In the genomic region with DNA sequence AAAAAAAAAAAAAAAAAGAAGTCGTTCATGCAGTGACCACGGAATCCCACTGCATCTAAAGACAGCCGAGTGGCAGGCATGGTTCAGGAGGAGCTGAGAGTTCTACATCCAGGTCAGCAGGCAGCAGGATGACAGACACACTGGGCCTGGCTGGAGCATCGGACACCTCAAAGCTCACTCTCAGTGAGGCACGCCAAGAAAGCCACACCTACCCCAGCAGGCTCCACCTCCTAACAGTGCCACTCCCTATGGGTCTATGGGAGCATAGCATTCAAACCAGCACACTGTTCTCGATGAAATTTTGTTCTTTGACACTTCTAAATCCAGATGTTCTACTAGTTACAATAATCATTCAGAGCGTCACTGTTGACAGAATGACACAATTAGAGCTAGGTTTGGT, we compare ENCODE assay signal across 23 mouse cellular contexts. TPM values are rescaled to one million over a fixed set of nuclear protein-coding genes. Genes with fewer than 3 reads are reported as not detected.
DNase-seq lines count a peak whose midpoint lies in the region; ATAC-seq and TF ChIP-seq lines count a peak whose summit lies in the region.
"Had no signal": no experiment of that assay in that cellular context is flagged by ENCODE, and none has a peak within 500 bp of the region (broad histone marks: within the 10 kb centered on the region; RNA-seq: fewer than 3 reads in every experiment).

No protein-coding gene starts in this region.

- no peaks in the 10 kb centered on the region for H3K36me3 ChIP-seq in liver, embryonic 11.5 days (ENCODE audit: control insufficient read depth, insufficient read depth, low read length)
- H3K36me3 ChIP-seq in liver, postnatal 0 days (replicated peaks; ENCODE audit: insufficient read depth, low read length): no peaks in the 10 kb centered on the region
- no peaks in the 10 kb centered on the region for H3K36me3 ChIP-seq in ES-E14 (ENCODE audit: control insufficient read depth, insufficient read depth, low read length, poor library complexity, severe bottlenecking)
- no peaks in the 10 kb centered on the region for H3K36me3 ChIP-seq in stomach, postnatal 0 days (ENCODE audit: control insufficient read depth, insufficient read depth, low read length)
- H3K36me3 ChIP-seq in forebrain, embryonic 14.5 days (ENCODE audit: control insufficient read depth, insufficient read depth, low read length): no peaks in the 10 kb centered on the region
- H3K36me3 ChIP-seq: embryonic facial prominence, embryonic 15.5 days; limb, embryonic 12.5 days; midbrain, embryonic 12.5 days; neural tube, embryonic 15.5 days had no signal

- peak; percentile 51 for ATAC-seq in liver, embryonic 11.5 days (replicated peaks; ENCODE audit: low FRiP score)
- no peak for ATAC-seq in liver, postnatal 0 days
- no peak for ATAC-seq in stomach, postnatal 0 days (ENCODE audit: low FRiP score, low TSS enrichment)
- ATAC-seq in forebrain, embryonic 14.5 days: no peak
- ATAC-seq: forebrain, postnatal 0 days; lung, postnatal 0 days had no signal

- TF ChIP-seq EP300 in liver, postnatal 0 days (IDR thresholded peaks at IDR 0.05; ENCODE audit: low read depth): no peak
- TF ChIP-seq EP300 in stomach, postnatal 0 days (optimal IDR thresholded peaks at IDR 0.05): no peak

- H3K27ac ChIP-seq in liver, embryonic 11.5 days (ENCODE audit: low read depth, low read length): no peak overlapping the region
- no peak overlapping the region for H3K27ac ChIP-seq in liver, postnatal 0 days (ENCODE audit: low read depth)
- no peak overlapping the region for H3K27ac ChIP-seq in ES-E14 (ENCODE audit: insufficient read depth, low read depth, low read length, poor library complexity, severe bottlenecking)
- H3K27ac ChIP-seq in stomach, postnatal 0 days (replicated peaks): no peak overlapping the region
- H3K27ac ChIP-seq in forebrain, embryonic 14.5 days (ENCODE audit: low read depth, low read length): no peak overlapping the region
- H3K27ac ChIP-seq: embryonic facial prominence, embryonic 15.5 days; hindbrain, embryonic 14.5 days; layer of hippocampus, adult 2 months; limb, embryonic 12.5 days; macrophage; midbrain, embryonic 12.5 days; neural tube, embryonic 15.5 days had no signal

- no peaks in the 10 kb centered on the region for H3K9me3 ChIP-seq in liver, embryonic 11.5 days (ENCODE audit: control insufficient read depth, low read length)
- no peaks in the 10 kb centered on the region for H3K9me3 ChIP-seq in liver, postnatal 0 days (ENCODE audit: low read length)
- H3K9me3 ChIP-seq in ES-E14 (ENCODE audit: control insufficient read depth, insufficient read depth, low read depth, low read length): no peaks in the 10 kb centered on the region
- H3K9me3 ChIP-seq in stomach, postnatal 0 days (ENCODE audit: control insufficient read depth, low read length): no peaks in the 10 kb centered on the region
- no peaks in the 10 kb centered on the region for H3K9me3 ChIP-seq in forebrain, embryonic 14.5 days (replicated peaks; ENCODE audit: control insufficient read depth, low read length)
- H3K9me3 ChIP-seq: embryonic facial prominence, embryonic 15.5 days had no signal

- no peak overlapping the region for H3K9ac ChIP-seq in liver, embryonic 11.5 days (ENCODE audit: low read depth, low read length)
- no peak overlapping the region for H3K9ac ChIP-seq in liver, postnatal 0 days (replicated peaks)
- no peak overlapping the region for H3K9ac ChIP-seq in ES-E14 (ENCODE audit: insufficient read depth, low read depth, low read length, poor library complexity, severe bottlenecking)
- H3K9ac ChIP-seq in stomach, postnatal 0 days (ENCODE audit: low read length): no peak overlapping the region
- H3K9ac ChIP-seq in forebrain, embryonic 14.5 days (ENCODE audit: low read length): no peak overlapping the region
- H3K9ac ChIP-seq: embryonic facial prominence, embryonic 15.5 days; forebrain, postnatal 0 days; hindbrain, embryonic 14.5 days; limb, embryonic 12.5 days; midbrain, embryonic 12.5 days; neural tube, embryonic 15.5 days had no signal

- H3K4me2 ChIP-seq in liver, embryonic 11.5 days: no peak overlapping the region
- no peak overlapping the region for H3K4me2 ChIP-seq in liver, postnatal 0 days (ENCODE audit: low read depth, low read length)
- no peak overlapping the region for H3K4me2 ChIP-seq in stomach, postnatal 0 days (replicated peaks; ENCODE audit: low read depth)
- no peak overlapping the region for H3K4me2 ChIP-seq in forebrain, embryonic 14.5 days (ENCODE audit: low read length)
- H3K4me2 ChIP-seq: embryonic facial prominence, embryonic 15.5 days; hindbrain, embryonic 14.5 days; limb, embryonic 12.5 days; midbrain, embryonic 12.5 days; neural tube, embryonic 15.5 days had no signal

- H3K27me3 ChIP-seq in liver, embryonic 11.5 days (replicated peaks; ENCODE audit: control insufficient read depth, insufficient read depth, low read length): no peaks in the 10 kb centered on the region
- H3K27me3 ChIP-seq in liver, postnatal 0 days (ENCODE audit: insufficient read depth, low read length): no peaks in the 10 kb centered on the region
- no peaks in the 10 kb centered on the region for H3K27me3 ChIP-seq in stomach, postnatal 0 days (ENCODE audit: control insufficient read depth, insufficient read depth, low read length)
- H3K27me3 ChIP-seq in forebrain, embryonic 14.5 days (replicated peaks; ENCODE audit: control insufficient read depth, insufficient read depth, low read length): no peaks in the 10 kb centered on the region
- H3K27me3 ChIP-seq: CH12.LX; embryonic facial prominence, embryonic 15.5 days; limb, embryonic 12.5 days; midbrain, embryonic 12.5 days; neural tube, embryonic 15.5 days had no signal

- no peak overlapping the region for H3K4me3 ChIP-seq in liver, embryonic 11.5 days (ENCODE audit: low read depth, low read length)
- H3K4me3 ChIP-seq in liver, postnatal 0 days (ENCODE audit: low read depth, low read length): no peak overlapping the region
- no peak overlapping the region for H3K4me3 ChIP-seq in ES-E14 (ENCODE audit: insufficient read depth in 1 of 2, low read depth in 1 of 2, low read length in 2 of 2, poor library complexity in 1 of 2, severe bottlenecking in 1 of 2)
- H3K4me3 ChIP-seq in stomach, postnatal 0 days (ENCODE audit: low read depth, low read length): no peak overlapping the region
- H3K4me3 ChIP-seq in forebrain, embryonic 14.5 days (ENCODE audit: low read depth, low read length): no peak overlapping the region
- H3K4me3 ChIP-seq: embryonic facial prominence, embryonic 15.5 days; layer of hippocampus, adult 2 months; limb, embryonic 12.5 days; midbrain, embryonic 12.5 days; neural tube, embryonic 15.5 days had no signal

- peaks cover 3% of the 10 kb centered on the region; the same call in 1 of the 2 replicates for H3K4me1 ChIP-seq in liver, embryonic 11.5 days (replicated peaks; ENCODE audit: control insufficient read depth, insufficient read depth, low read length)
- H3K4me1 ChIP-seq in liver, postnatal 0 days (ENCODE audit: insufficient read depth): peaks cover 6% of the 10 kb centered on the region
- peaks cover 0 to 6% of the 10 kb centered on the region in 2 experiments; a peak in 1 of 4 replicates for H3K4me1 ChIP-seq in ES-E14 (ENCODE audit: control insufficient read depth in 2 of 2, insufficient read depth in 2 of 2, low read length in 2 of 2, poor library complexity in 1 of 2)
- no peaks in the 10 kb centered on the region for H3K4me1 ChIP-seq in stomach, postnatal 0 days (replicated peaks; ENCODE audit: control insufficient read depth, insufficient read depth)
- H3K4me1 ChIP-seq in forebrain, embryonic 14.5 days (ENCODE audit: control insufficient read depth, insufficient read depth, low read length): no peaks in the 10 kb centered on the region

- 71% methylated on average over 7 of the region's 7 CpGs for WGBS in liver, embryonic 11.5 days
- WGBS in liver, postnatal 0 days (ENCODE audit: insufficient replicate concordance): 79% methylated on average over 7 of the region's 7 CpGs
- WGBS in stomach, postnatal 0 days: 74% methylated on average over 7 of the region's 7 CpGs
- WGBS in forebrain, embryonic 14.5 days: 76% methylated on average over 7 of the region's 7 CpGs

- in situ Hi-C loops in ES-E14 (cut with MboI; ENCODE audit: low sequenced_read_pairs in 2 of 2, unreplicated experiment in 2 of 2): no loop called here

- no peak for DNase-seq in liver, embryonic 11.5 days (ENCODE audit: low spot score)
- no peak for DNase-seq in liver, postnatal 0 days
- DNase-seq in ES-E14 (ENCODE audit: low read depth, low spot score) (peak; percentile 41), ZHBTc4 (ENCODE audit: low read depth, low spot score) (peak; percentile 79)
- no peak for DNase-seq in stomach, postnatal 0 days (ENCODE audit: low spot score)
- DNase-seq in gastrocnemius, adult 8-10 months (ENCODE audit: low spot score in 2 of 2): no peak
- DNase-seq in forebrain, embryonic 14.5 days (ENCODE audit: low spot score): no peak
- DNase-seq: adrenal gland, postnatal 36 days; B cell, adult 2 months; cerebellum, adult 9-10 months; forebrain, postnatal 0 days; heart, postnatal 4 days; kidney, adult 9 months; kidney, postnatal 14 days had no signal

- no peak for TF ChIP-seq CTCF in liver, postnatal 0 days (IDR thresholded peaks at IDR 0.05; ENCODE audit: low read depth)
- peak; percentile 1; the same call in 1 of the 2 replicates for TF ChIP-seq CTCF in stomach, postnatal 0 days (IDR thresholded peaks at IDR 0.05; ENCODE audit: low read depth)

RNA-seq across cellular contexts. Expression of a gene that starts 5.2 kb away (rescaled TPM):
- 102 and 120 TPM in 2 replicates for polyA plus RNA-seq in liver, embryonic 11.5 days (2014; fragmentation: Nextera tagmentation; extraction: Ambion mirVana)
- 12.9 and 15.0 TPM in 2 replicates for polyA plus RNA-seq in liver, postnatal 0 days (2015; fragmentation: Nextera tagmentation; extraction: Ambion mirVana)
- 70.7 and 80.8 TPM in 2 replicates for total RNA-seq in ES-E14 (2012; rRNA removed)
- polyA plus RNA-seq in stomach, postnatal 0 days (2015; fragmentation: Nextera tagmentation; extraction: Ambion mirVana): 14.4 and 16.5 TPM in 2 replicates
- total RNA-seq in gastrocnemius, adult 8-10 months (2022): 1 to 10 TPM; 3.8 to 6.4 (median 5.6) TPM
- 61.1 and 68.7 TPM in 2 replicates for polyA plus RNA-seq in forebrain, embryonic 14.5 days (2014; fragmentation: Nextera tagmentation; extraction: Ambion mirVana)

RNA-seq across cellular contexts. Expression of a gene that starts 48.2 kb away (rescaled TPM):
- polyA plus RNA-seq in liver, embryonic 11.5 days (2014; fragmentation: Nextera tagmentation; extraction: Ambion mirVana): 252 and 292 TPM in 2 replicates
- polyA plus RNA-seq in liver, postnatal 0 days (2015; fragmentation: Nextera tagmentation; extraction: Ambion mirVana): 103 and 105 TPM in 2 replicates
- total RNA-seq in ES-E14 (2012; rRNA removed): 26.1 and 49.6 TPM in 2 replicates
- 130 and 132 TPM in 2 replicates for polyA plus RNA-seq in stomach, postnatal 0 days (2015; fragmentation: Nextera tagmentation; extraction: Ambion mirVana)
- total RNA-seq in gastrocnemius, adult 8-10 months (2022): 10 to 100 TPM; 16.5 to 23.0 (median 19.6) TPM
- 138 and 160 TPM in 2 replicates for polyA plus RNA-seq in forebrain, embryonic 14.5 days (2014; fragmentation: Nextera tagmentation; extraction: Ambion mirVana)

RNA-seq across cellular contexts. Expression of a gene that starts 51.5 kb away (rescaled TPM):
- 7.1 and 7.2 TPM in 2 replicates for polyA plus RNA-seq in liver, embryonic 11.5 days (2014; fragmentation: Nextera tagmentation; extraction: Ambion mirVana)
- polyA plus RNA-seq in liver, postnatal 0 days (2015; fragmentation: Nextera tagmentation; extraction: Ambion mirVana): 2.8 and 3.7 TPM in 2 replicates
- 16.3 and 22.8 TPM in 2 replicates for total RNA-seq in ES-E14 (2012; rRNA removed)
- polyA plus RNA-seq in stomach, postnatal 0 days (2015; fragmentation: Nextera tagmentation; extraction: Ambion mirVana): 19.4 and 21.0 TPM in 2 replicates
- 1 to 10 TPM; 4.1 to 4.7 (median 4.4) TPM for total RNA-seq in gastrocnemius, adult 8-10 months (2022)
- polyA plus RNA-seq in forebrain, embryonic 14.5 days (2014; fragmentation: Nextera tagmentation; extraction: Ambion mirVana): 17.7 and 20.1 TPM in 2 replicates

Comparison
In these comparisons a context has a peak if more than half of its experiments do, and no peak if none do; other contexts are left out.
1. DNase-seq: peak in ES-E14 (single experiment) and ZHBTc4 (single experiment); none in liver, embryonic 11.5 days (single experiment), liver, postnatal 0 days (single experiment), stomach, postnatal 0 days (single experiment), gastrocnemius, adult 8-10 months (0 of 2) and forebrain, embryonic 14.5 days (single experiment).